Mouse (Mus musculus): ENCODE data around the gene Ing3.

Gene Ing3

DNA sequence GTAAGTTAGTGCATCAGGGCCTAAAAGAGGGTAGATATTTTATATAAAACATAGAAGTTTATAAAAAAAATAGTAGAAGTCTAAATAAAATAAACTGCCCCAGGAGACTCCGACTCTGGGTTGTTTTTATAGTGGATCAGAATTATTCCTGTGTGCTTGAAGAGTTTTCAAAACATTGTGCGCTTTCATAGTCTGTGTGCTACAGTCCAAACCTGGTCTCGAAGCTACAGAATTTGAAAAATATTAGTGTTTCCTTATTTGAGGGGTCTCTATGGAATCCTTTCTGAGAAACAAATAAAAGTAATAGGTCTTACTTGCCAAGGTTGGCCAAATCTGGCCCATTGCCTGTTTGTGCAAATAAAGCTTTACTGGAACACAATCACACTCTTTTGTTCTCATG lies 71.9 kb downstream of the Ing3 start:
- no peak for DNase-seq (ENCODE audit: low spot score)

DNA sequence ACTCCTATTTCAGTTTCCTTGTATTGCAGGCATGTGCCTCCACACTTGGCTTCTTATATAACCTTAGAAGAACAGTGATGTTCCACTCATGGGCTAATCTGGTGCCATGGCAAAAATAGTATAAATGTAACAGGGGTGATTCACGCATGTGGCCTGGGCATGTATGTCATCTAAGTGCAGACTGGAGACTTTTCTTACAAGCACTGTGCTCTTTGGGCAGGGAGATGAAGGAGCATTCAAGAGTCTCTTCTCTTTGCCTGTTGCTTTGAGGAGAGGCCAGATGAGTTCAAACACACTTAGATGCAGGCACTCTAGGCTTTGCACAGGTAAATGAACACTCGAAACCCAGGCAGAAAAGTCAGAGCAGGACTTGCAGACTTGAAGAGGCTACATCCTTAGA lies 74.8 kb downstream of the Ing3 start:
- DNase-seq (ENCODE audit: low spot score) = no peak

Data from urinary bladder, postnatal 14 days (tissue).